Mouse (Mus musculus) MEL (cell line): ENCODE measurements around the gene Ptprr.

Source experiments
- CTCF ChIP-seq, 3 experiments: IDR thresholded peaks in 2 of 3; conservative IDR thresholded peaks in 1 of 3; 2 replicates each; pipeline ENCODE4 v1.5.1; 2011 to 2012; ENCODE audit warnings: low read length in 3 of 3, low read depth in 2 of 3, mild to moderate bottlenecking in 2 of 3, improper control_type of control experiment in 1 of 3, inconsistent platforms in 1 of 3, mixed read lengths in 1 of 3, moderate library complexity in 1 of 3; ENCODE audit not compliant: control insufficient read depth in 1 of 3, insufficient read depth in 1 of 3, poor library complexity in 1 of 3, severe bottlenecking in 1 of 3
- GABPA ChIP-seq: IDR thresholded peaks from 2 replicates; pipeline ENCODE4 v1.6.1; 2012; ENCODE audit warnings: low read depth, mild to moderate bottlenecking, inconsistent platforms, low read length, improper control_type of control experiment, moderate library complexity
- KAT2A ChIP-seq: conservative IDR thresholded peaks from 2 replicates; pipeline ENCODE4 v1.6.1; 2012; ENCODE audit warnings: low read depth, low read length, improper control_type of control experiment, inconsistent platforms
- ZMIZ1 ChIP-seq: IDR thresholded peaks from 2 replicates; pipeline ENCODE4 v1.6.1; 2012; ENCODE audit warnings: low read depth, mild to moderate bottlenecking, inconsistent platforms, low read length, improper control_type of control experiment, moderate library complexity

- TF ChIP-seq CTCF (IDR thresholded peaks at IDR 0.05 in 2 of 3, conservative IDR thresholded peaks at IDR 0.05 in 1 of 3; ENCODE audit: control insufficient read depth in 1 of 3, insufficient read depth in 1 of 3, low read depth in 2 of 3, low read length in 3 of 3, poor library complexity in 1 of 3, severe bottlenecking in 1 of 3) (no peak), GABPA (no peak), ZMIZ1 (no peak), KAT2A (no peak)
Observed at GRCm38 (mm10) chr10:116310516-116311210, 292.6 kb downstream of the Ptprr start.
